Mouse (Mus musculus): ENCODE measurements around the gene Cbln3. TPM values are rescaled to one million over a fixed set of nuclear protein-coding genes. Genes with fewer than 3 reads are reported as not detected.

Gene Cbln3
- polyA plus RNA-seq, 1 experiment = 534 TPM

DNA sequence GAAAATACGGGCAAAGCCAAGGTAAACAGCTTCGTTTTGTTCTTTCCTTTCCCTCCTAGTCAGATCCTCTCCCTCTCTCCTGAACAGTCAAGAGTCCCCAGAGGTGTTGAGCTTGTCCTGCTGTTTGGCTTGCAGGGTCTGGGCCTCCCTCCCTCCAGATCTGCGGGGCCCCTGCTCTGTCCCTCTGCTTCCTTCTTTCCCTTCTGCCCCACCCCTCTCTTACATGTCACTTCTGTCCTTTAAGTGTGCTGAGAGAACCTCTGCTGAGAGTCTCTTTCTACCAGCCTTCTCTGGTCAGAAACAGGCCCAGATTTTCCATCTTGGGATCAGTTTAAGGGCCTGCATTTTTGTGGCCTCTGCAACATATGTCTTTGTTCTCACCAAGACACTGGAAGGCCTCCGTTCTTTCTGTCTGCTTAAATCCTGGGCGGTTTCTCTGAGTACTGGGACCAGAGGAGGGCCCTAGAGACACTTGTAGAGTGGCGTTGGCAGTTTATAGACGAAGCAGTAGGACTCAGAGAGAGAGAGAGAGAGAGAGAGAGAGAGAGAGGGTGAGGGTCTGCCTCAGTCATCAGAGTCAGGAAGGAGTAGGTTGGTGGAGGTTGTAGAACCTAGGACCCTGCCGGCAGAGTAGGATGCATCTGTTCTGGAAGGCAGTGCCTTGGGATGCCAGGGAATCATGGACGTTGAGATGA lies 29.6 kb downstream of the Cbln3 start:
- Histone ChIP-seq H3K4me3 (replicated peaks; ENCODE audit: insufficient read depth, low read depth, low read length) (peak overlapping the region; percentile 50), H3K27me3 (ENCODE audit: control insufficient read depth, insufficient read depth, low read length) (no peaks in the 10 kb centered on the region), H3K27ac (ENCODE audit: insufficient read depth, low read length) (0 out of 2 replicates have a peak overlapping the region, but pooled peaks have one; percentile 17), H3K4me1 (ENCODE audit: control insufficient read depth, insufficient read depth, low read length) (no peaks in the 10 kb centered on the region; the same call in 1 of the 2 replicates)
- TF ChIP-seq POLR2A (IDR thresholded peaks at IDR 0.05; ENCODE audit: borderline replicate concordance, insufficient read depth, low read length) (no peak), CTCF (IDR thresholded peaks at IDR 0.05; ENCODE audit: borderline replicate concordance, insufficient read depth, low read depth, low read length) (no peak)
- DNase-seq = no peak
- 35% methylated on average over 9 of the region's 9 CpGs for WGBS

DNA sequence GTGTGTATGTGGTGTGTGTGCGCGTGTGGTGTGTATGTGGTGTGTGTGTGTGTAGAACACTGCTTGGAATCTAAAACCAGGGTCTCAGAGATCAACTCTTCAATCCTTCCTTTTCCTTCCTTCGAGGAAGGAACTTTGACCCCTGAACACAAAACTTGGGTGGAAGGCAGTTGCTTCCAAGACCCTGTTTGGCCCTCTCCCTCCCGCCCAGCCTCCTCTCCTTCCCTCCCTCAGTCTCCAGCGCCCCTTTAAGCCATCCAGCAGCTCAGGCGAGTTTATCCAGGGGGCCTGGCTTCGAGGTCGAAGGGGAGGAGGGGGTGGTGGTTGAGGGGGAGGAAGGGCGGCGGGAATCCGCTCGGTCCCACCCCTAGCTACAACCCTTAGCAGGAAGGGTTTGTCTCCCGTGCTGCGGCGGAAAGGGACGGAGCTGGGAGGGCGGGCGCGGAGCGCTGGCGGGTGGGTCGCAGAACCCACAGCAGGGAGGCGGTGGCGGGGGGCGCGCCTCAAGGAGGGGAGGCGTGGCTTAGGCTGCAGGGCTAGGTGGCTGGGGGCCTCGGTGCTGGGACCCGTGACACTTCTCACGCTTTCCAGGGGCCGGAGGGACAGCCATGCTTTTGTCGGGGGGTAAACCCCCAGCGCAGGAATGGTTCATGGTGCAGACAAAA lies 30.4 kb downstream of the Cbln3 start, which contains the start of gene Nynrin:
Nynrin (plus strand) TSS at position 390 of the 665 bp plus-strand sequence.
- DNase-seq = no peak
- H3K27ac ChIP-seq (ENCODE audit: insufficient read depth, low read length) = no peak within 1 kb of the TSS
- H3K4me3 ChIP-seq (replicated peaks; ENCODE audit: insufficient read depth, low read depth, low read length) = peak within 1 kb of the TSS; percentile 50
- no peaks in the 10 kb centered on the region; the same call in 1 of the 2 replicates for H3K4me1 ChIP-seq (ENCODE audit: control insufficient read depth, insufficient read depth, low read length)
- WGBS = 5% methylated on average over 33 of the region's 33 CpGs
- TF ChIP-seq CTCF (IDR thresholded peaks at IDR 0.05; ENCODE audit: borderline replicate concordance, insufficient read depth, low read depth, low read length) (no peak), POLR2A (IDR thresholded peaks at IDR 0.05; ENCODE audit: borderline replicate concordance, insufficient read depth, low read length) (no peak)
- no peaks in the 10 kb centered on the region for H3K27me3 ChIP-seq (ENCODE audit: control insufficient read depth, insufficient read depth, low read length)

GRCm38 (mm10) chr14:55852646-55853551 lies 31.3 kb downstream of the Cbln3 start:
- no peak for DNase-seq
- TF ChIP-seq POLR2A (IDR thresholded peaks at IDR 0.05; ENCODE audit: borderline replicate concordance, insufficient read depth, low read length) = no peak
- no peak for TF ChIP-seq CTCF (IDR thresholded peaks at IDR 0.05; ENCODE audit: borderline replicate concordance, insufficient read depth, low read depth, low read length)
- no peaks in the 10 kb centered on the region; the same call in 1 of the 2 replicates for H3K4me1 ChIP-seq (ENCODE audit: control insufficient read depth, insufficient read depth, low read length)
- no peak overlapping the region for H3K27ac ChIP-seq (ENCODE audit: insufficient read depth, low read length)
- no peaks in the 10 kb centered on the region for H3K27me3 ChIP-seq (ENCODE audit: control insufficient read depth, insufficient read depth, low read length)
- 37% methylated on average over 11 of the region's 11 CpGs for WGBS
- H3K4me3 ChIP-seq (replicated peaks; ENCODE audit: insufficient read depth, low read depth, low read length) = peak overlapping the region; percentile 6

DNA sequence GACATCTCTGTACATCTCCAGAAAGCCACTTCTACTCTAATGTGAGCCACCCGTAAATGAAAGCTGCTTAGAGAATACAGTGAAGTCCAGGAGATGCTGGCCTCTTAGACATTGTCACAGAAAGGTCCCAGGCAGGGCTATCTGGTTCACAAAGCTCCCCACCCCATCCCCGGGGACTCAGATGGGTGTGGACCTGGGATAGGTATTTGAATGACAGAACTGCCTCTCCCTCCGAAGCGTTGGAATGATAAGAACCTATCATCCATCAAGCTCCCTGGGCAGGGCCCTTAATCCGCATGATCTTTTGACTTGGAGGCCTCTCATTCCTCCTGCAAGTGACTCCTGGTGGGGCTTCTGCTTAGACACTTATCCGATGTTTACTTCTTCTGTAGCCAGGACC lies 33.3 kb downstream of the Cbln3 start:
- 84% methylated on average over 6 of the region's 6 CpGs for WGBS
- DNase-seq = no peak
- H3K4me1 ChIP-seq (ENCODE audit: control insufficient read depth, insufficient read depth, low read length) = no peaks in the 10 kb centered on the region; the same call in 1 of the 2 replicates
- TF ChIP-seq POLR2A (IDR thresholded peaks at IDR 0.05; ENCODE audit: borderline replicate concordance, insufficient read depth, low read length) (no peak), CTCF (IDR thresholded peaks at IDR 0.05; ENCODE audit: borderline replicate concordance, insufficient read depth, low read depth, low read length) (no peak)
- H3K27me3 ChIP-seq (ENCODE audit: control insufficient read depth, insufficient read depth, low read length) = no peaks in the 10 kb centered on the region
- H3K4me3 ChIP-seq (replicated peaks; ENCODE audit: insufficient read depth, low read depth, low read length) = no peak overlapping the region
- H3K27ac ChIP-seq (ENCODE audit: insufficient read depth, low read length) = no peak overlapping the region

DNA sequence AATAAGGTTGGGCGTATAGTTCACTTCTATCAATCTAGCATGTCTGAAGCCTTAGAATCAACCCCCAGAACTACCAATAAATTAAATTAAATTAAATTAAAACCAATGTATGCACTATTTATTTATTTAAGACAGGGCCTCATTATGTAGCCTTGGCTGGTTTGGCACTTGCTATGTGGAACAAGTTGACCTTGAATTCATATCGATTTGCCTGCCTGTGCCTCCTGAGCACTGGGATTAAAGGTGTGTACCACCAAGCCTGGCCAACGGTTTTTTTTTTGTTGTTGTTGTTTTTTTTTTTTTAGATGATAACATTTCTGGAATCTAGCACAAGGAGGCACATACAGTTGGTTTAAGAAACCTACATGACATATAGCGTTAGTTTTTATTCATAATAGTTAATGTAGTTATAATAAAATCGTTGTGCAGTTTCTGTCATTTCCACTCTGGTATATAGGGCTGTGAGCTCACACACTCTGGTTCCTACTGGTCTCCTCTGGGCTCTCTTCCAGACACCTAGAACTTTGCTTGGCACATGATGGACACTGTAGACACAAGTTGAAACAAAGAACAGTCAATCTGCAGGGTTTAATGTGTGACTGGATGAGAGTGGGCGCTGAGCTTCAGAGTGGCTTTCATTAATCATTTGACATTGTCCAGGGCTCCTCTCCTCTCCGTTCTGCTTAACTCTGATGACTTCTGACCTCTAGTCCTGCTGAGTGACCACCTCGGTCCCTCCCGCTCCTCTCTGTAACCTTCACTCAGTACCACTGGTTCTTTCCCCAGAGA lies 38.5 kb downstream of the Cbln3 start:
- Histone ChIP-seq H3K27me3 (ENCODE audit: control insufficient read depth, insufficient read depth, low read length) (no peaks in the 10 kb centered on the region), H3K4me1 (ENCODE audit: control insufficient read depth, insufficient read depth, low read length) (no peaks in the 10 kb centered on the region), H3K4me3 (replicated peaks; ENCODE audit: insufficient read depth, low read depth, low read length) (no peak overlapping the region), H3K27ac (ENCODE audit: insufficient read depth, low read length) (no peak overlapping the region)
- 78% methylated on average over 9 of the region's 9 CpGs for WGBS
- no peak for DNase-seq
- no peak for TF ChIP-seq POLR2A (IDR thresholded peaks at IDR 0.05; ENCODE audit: borderline replicate concordance, insufficient read depth, low read length)
- no peak for TF ChIP-seq CTCF (IDR thresholded peaks at IDR 0.05; ENCODE audit: borderline replicate concordance, insufficient read depth, low read depth, low read length)

DNA sequence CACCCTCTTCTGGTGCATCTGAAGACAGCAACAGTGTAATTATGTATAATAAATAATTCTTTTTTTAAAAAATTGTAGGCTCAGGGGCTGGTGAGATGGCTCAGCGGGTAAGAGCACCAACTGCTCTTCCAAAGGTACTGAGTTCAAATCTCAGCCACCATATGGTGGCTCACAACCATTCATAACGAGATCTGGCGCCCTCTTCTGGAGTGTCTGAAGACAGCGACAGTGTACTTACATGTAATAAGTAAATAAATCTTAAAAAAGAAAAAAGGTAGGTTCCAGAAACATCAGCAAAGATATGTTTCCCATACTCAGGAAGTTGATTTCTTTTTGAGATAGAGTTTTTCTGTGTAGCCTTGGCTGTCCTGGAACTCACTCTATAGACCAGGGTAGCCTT lies 41.4 kb downstream of the Cbln3 start:
- no peak overlapping the region for H3K27ac ChIP-seq (ENCODE audit: insufficient read depth, low read length)
- H3K4me1 ChIP-seq (ENCODE audit: control insufficient read depth, insufficient read depth, low read length) = no peaks in the 10 kb centered on the region
- no peak for DNase-seq
- TF ChIP-seq CTCF (IDR thresholded peaks at IDR 0.05; ENCODE audit: borderline replicate concordance, insufficient read depth, low read depth, low read length) = no peak
- no peak for TF ChIP-seq POLR2A (IDR thresholded peaks at IDR 0.05; ENCODE audit: borderline replicate concordance, insufficient read depth, low read length)
- 84% methylated on average over 4 of the region's 4 CpGs for WGBS
- no peaks in the 10 kb centered on the region for H3K27me3 ChIP-seq (ENCODE audit: control insufficient read depth, insufficient read depth, low read length)
- no peak overlapping the region for H3K4me3 ChIP-seq (replicated peaks; ENCODE audit: insufficient read depth, low read depth, low read length)
